ENCODE assay signal across 23 mouse cellular contexts in the genomic region with DNA sequence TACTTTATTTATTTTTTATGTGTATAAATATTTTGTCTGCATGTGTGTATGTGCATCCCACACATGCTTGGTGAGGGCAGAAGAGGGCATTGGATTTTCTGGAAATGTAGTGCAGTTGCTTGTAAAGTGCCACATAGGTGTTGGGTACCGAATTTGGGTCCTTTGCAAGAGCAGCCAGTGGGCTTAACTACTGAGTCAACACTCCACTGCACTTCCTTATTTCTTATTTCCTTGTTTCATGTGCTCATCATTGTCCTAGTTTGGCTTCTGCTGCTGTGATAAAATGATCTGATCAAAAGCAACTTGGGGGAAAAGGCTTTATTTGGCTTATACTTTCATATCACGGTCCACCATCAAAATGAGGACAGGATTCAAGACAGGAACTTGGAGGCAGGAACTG.
"Had no signal": no experiment of that assay in that cellular context is flagged by ENCODE, and none has a peak within 500 bp of the region (broad histone marks: within the 10 kb centered on the region; RNA-seq: fewer than 3 reads in every experiment).

No protein-coding gene starts in this region.

- H3K4me3 ChIP-seq: liver, embryonic 15.5 days; lung, embryonic 15.5 days; midbrain, embryonic 10.5 days; midbrain, embryonic 12.5 days; neural tube, embryonic 12.5 days; stomach, embryonic 15.5 days had no signal

- H3K9ac ChIP-seq: liver, embryonic 15.5 days; liver, postnatal 0 days; lung, embryonic 15.5 days; midbrain, embryonic 12.5 days; neural tube, embryonic 12.5 days; stomach, embryonic 15.5 days had no signal

- H3K4me1 ChIP-seq: liver, embryonic 15.5 days; lung, embryonic 15.5 days; midbrain, embryonic 10.5 days; midbrain, embryonic 12.5 days; neural tube, embryonic 12.5 days; stomach, embryonic 15.5 days had no signal

- H3K9me3 ChIP-seq: liver, embryonic 15.5 days; lung, embryonic 15.5 days; midbrain, embryonic 10.5 days; midbrain, embryonic 12.5 days; neural tube, embryonic 12.5 days; stomach, embryonic 15.5 days had no signal

- ATAC-seq: liver, postnatal 0 days; lung, postnatal 0 days; midbrain, embryonic 16.5 days had no signal

- H3K36me3 ChIP-seq: liver, embryonic 15.5 days; lung, embryonic 15.5 days; midbrain, embryonic 10.5 days; midbrain, embryonic 12.5 days; neural tube, embryonic 12.5 days; stomach, embryonic 15.5 days had no signal

- H3K27me3 ChIP-seq: liver, embryonic 15.5 days; lung, embryonic 15.5 days; midbrain, embryonic 12.5 days; neural tube, embryonic 12.5 days; stomach, embryonic 15.5 days had no signal

- DNase-seq: liver, postnatal 0 days; lung, adult 2 months; lung, postnatal 14 days; lung, postnatal 36 days; midbrain, embryonic 14.5 days; retina, postnatal 1 day; right cerebral cortex, adult 18-20 months; right cerebral cortex, postnatal 25 days; right cerebral cortex, postnatal 4 days; spleen, adult 18-20 months; thymus, adult 2 months; thymus, postnatal 25 days; thymus, postnatal 4 days had no signal

- H3K27ac ChIP-seq: liver, embryonic 15.5 days; lung, embryonic 15.5 days; macrophage; midbrain, embryonic 10.5 days; midbrain, embryonic 12.5 days; neural tube, embryonic 12.5 days; stomach, embryonic 15.5 days; stomach, postnatal 0 days had no signal
